Mouse (Mus musculus) liver, adult 2 months (tissue): Measurements from ENCODE around the gene Gab2. TPM values are rescaled to one million over a fixed set of nuclear protein-coding genes. Genes with fewer than 3 reads are reported as not detected.

Experiments
- DNase-seq: peaks from one replicate; pipeline ENCODE4 v3.0.0-alpha.2; 2011; ENCODE audit warnings: low read depth, low spot score; ENCODE audit errors: extremely low read depth
- H3K27ac ChIP-seq: fragments of 200-500 bp; replicated peaks from 2 replicates; pipeline ENCODE4 v1.5.1; 2012; ENCODE audit warnings: low read depth, mild to moderate bottlenecking, control low read depth, inconsistent platforms, low read length; ENCODE audit not compliant: insufficient read depth
- H3K27me3 ChIP-seq: fragments of 200-500 bp; 2 replicates; pipeline ENCODE4 v1.6.1; 2012; ENCODE audit warnings: mild to moderate bottlenecking, moderate library complexity, low read length, inconsistent platforms; ENCODE audit not compliant: control insufficient read depth, insufficient read depth
- H3K36me3 ChIP-seq: fragments of 200-500 bp; 2 replicates; pipeline ENCODE4 v1.6.1; 2012; ENCODE audit warnings: low read length, inconsistent platforms; ENCODE audit not compliant: control insufficient read depth, insufficient read depth
- H3K4me1 ChIP-seq: fragments of 200-500 bp; 2 replicates; pipeline ENCODE4 v1.6.1; 2011; ENCODE audit warnings: low read length; ENCODE audit not compliant: control insufficient read depth, insufficient read depth
- H3K4me3 ChIP-seq: fragments of 200-500 bp; 2 replicates; pipeline ENCODE4 v1.5.1; 2011; ENCODE audit warnings: low read depth, mild to moderate bottlenecking, control low read depth, low read length, moderate library complexity; ENCODE audit not compliant: insufficient read depth
- H3K79me2 ChIP-seq: fragments of 200-500 bp; 2 replicates; pipeline ENCODE4 v1.6.1; 2012; ENCODE audit warnings: inconsistent platforms, mild to moderate bottlenecking, low read length, moderate library complexity; ENCODE audit not compliant: control insufficient read depth, insufficient read depth
- H3K9ac ChIP-seq: fragments of 200-500 bp; 2 replicates; pipeline ENCODE4 v1.6.1; 2012; ENCODE audit warnings: low read depth, mild to moderate bottlenecking, control low read depth, inconsistent platforms, low read length
- CTCF ChIP-seq: fragments of 200-500 bp; IDR thresholded peaks from 2 replicates; pipeline ENCODE4 v1.5.1; 2011; ENCODE audit warnings: low read depth, low read length, control low read depth
- POLR2A ChIP-seq: fragments of 200-500 bp; IDR thresholded peaks from 2 replicates; pipeline ENCODE4 v1.6.1; 2011; ENCODE audit warnings: low read length, control low read depth; ENCODE audit not compliant: insufficient read depth; ENCODE audit errors: extremely low read depth
- WGBS: fragments of 180-500 bp; shearing (Covaris S2); methylation state at CpG from one replicate; pipeline ENCODE4 v1.1.7; 2018; 5-methylcytosine and 5-hydroxymethylcytosine counted together
- polyA plus RNA-seq: library from polyadenylated mRNA; depleted of rRNA; stranded (reverse); fragments of >200 nt; gene quantifications from 2 replicates; pipeline ENCODE4 v1.2.3, GENCODE M21; 2012
- total RNA-seq: library from RNA; depleted of rRNA; stranded (reverse); fragments of >200 nt; gene quantifications from 2 replicates; pipeline ENCODE4 v1.2.3, GENCODE M21; 2014

The Gab2 gene
- total and polyA plus RNA-seq, 2 experiments, result 1.0 TPM

- TF ChIP-seq CTCF (no peak), POLR2A (no peak)
- no peak for DNase-seq
- Histone ChIP-seq H3K4me1 (peaks cover 8% of the 10 kb centered on the region), H3K27ac (no peak overlapping the region), H3K36me3 (no peaks in the 10 kb centered on the region), H3K79me2 (no peaks in the 10 kb centered on the region), H3K27me3 (no peaks in the 10 kb centered on the region), H3K4me3 (no peak overlapping the region), H3K9ac (no peak overlapping the region)
- WGBS, result 91% methylated on average over 11 of the region's 11 CpGs
Observed at GRCm38 (mm10) chr7:97351792-97352513, 270.6 kb downstream of the Gab2 start.

GRCm38 (mm10) chr7:97353356-97353755 is 272.0 kb downstream of the Gab2 start:
- DNase-seq, result no peak
- H3K36me3 ChIP-seq, result no peaks in the 10 kb centered on the region
- H3K4me1 ChIP-seq, result peaks cover 8% of the 10 kb centered on the region
- no peak overlapping the region for H3K27ac ChIP-seq
- WGBS, result 92% methylated on average over 6 of the region's 6 CpGs
- H3K4me3 ChIP-seq, result no peak overlapping the region
- no peak for TF ChIP-seq CTCF
- no peak for TF ChIP-seq POLR2A
- no peaks in the 10 kb centered on the region for H3K79me2 ChIP-seq
- no peaks in the 10 kb centered on the region for H3K27me3 ChIP-seq
- H3K9ac ChIP-seq, result no peak overlapping the region

- no peaks in the 10 kb centered on the region for H3K79me2 ChIP-seq
- H3K4me1 ChIP-seq, result peaks cover 8% of the 10 kb centered on the region
- peak overlapping the region; percentile 47 for H3K27ac ChIP-seq
- WGBS, result 49% methylated on average over 13 of the region's 13 CpGs
- TF ChIP-seq CTCF, result no peak
- no peak for TF ChIP-seq POLR2A
- DNase-seq, result peak; percentile 54
- no peak overlapping the region for H3K4me3 ChIP-seq
- H3K9ac ChIP-seq, result no peak overlapping the region
- H3K27me3 ChIP-seq, result no peaks in the 10 kb centered on the region
- H3K36me3 ChIP-seq, result no peaks in the 10 kb centered on the region
Observed at GRCm38 (mm10) chr7:97355068-97355841, 273.9 kb downstream of the Gab2 start.

GRCm38 (mm10) chr7:97356253-97356652 is 274.9 kb downstream of the Gab2 start:
- peaks cover 8% of the 10 kb centered on the region for H3K4me1 ChIP-seq
- TF ChIP-seq CTCF, result no peak
- no peak for TF ChIP-seq POLR2A
- H3K27ac ChIP-seq, result peak overlapping the region; percentile 60
- H3K36me3 ChIP-seq, result no peaks in the 10 kb centered on the region
- H3K9ac ChIP-seq, result no peak overlapping the region
- H3K27me3 ChIP-seq, result no peaks in the 10 kb centered on the region
- DNase-seq, result no peak
- WGBS, result 77% methylated on average over 5 of the region's 5 CpGs
- no peak overlapping the region for H3K4me3 ChIP-seq
- no peaks in the 10 kb centered on the region for H3K79me2 ChIP-seq

GRCm38 (mm10) chr7:97356875-97357276 is 275.5 kb downstream of the Gab2 start:
- H3K27ac ChIP-seq, result peak overlapping the region; percentile 67
- no peak for TF ChIP-seq POLR2A
- no peak for TF ChIP-seq CTCF
- H3K4me3 ChIP-seq, result no peak overlapping the region
- H3K9ac ChIP-seq, result no peak overlapping the region
- H3K36me3 ChIP-seq, result no peaks in the 10 kb centered on the region
- no peaks in the 10 kb centered on the region for H3K27me3 ChIP-seq
- H3K4me1 ChIP-seq, result peaks cover 8% of the 10 kb centered on the region
- peak; percentile 58 for DNase-seq
- WGBS, result 64% methylated on average over 5 of the region's 5 CpGs
- H3K79me2 ChIP-seq, result no peaks in the 10 kb centered on the region

- Histone ChIP-seq H3K36me3 (no peaks in the 10 kb centered on the region), H3K4me3 (no peak overlapping the region), H3K27ac (no peak overlapping the region), H3K27me3 (no peaks in the 10 kb centered on the region), H3K9ac (no peak overlapping the region), H3K4me1 (peaks cover 8% of the 10 kb centered on the region), H3K79me2 (no peaks in the 10 kb centered on the region)
- TF ChIP-seq CTCF (no peak), POLR2A (no peak)
- WGBS, result 65% methylated on average over 3 of the region's 3 CpGs
- DNase-seq, result no peak
Observed at GRCm38 (mm10) chr7:97357840-97358239, 276.5 kb downstream of the Gab2 start.
